Mouse (Mus musculus) MEL (cell line): ENCODE measurements around the gene Ublcp1. TPM values are rescaled to one million over a fixed set of nuclear protein-coding genes. Genes with fewer than 3 reads are reported as not detected.

ENCODE experiments used
- DNase-seq: peaks from one replicate; pipeline ENCODE4 v3.0.0; 2011; ENCODE audit warnings: low read depth, low spot score
- H3K27ac ChIP-seq: 2 replicates; pipeline ENCODE4 v1.5.1; 2012; ENCODE audit warnings: low read depth, mild to moderate bottlenecking, control low read depth, low read length, moderate library complexity; ENCODE audit not compliant: control insufficient read depth
- H3K27me3 ChIP-seq, 2 experiments: fragments of 150-350 bp in 1 of 2; sonication (generic) in 1 of 2; 2 replicates each; pipeline ENCODE4 v1.6.1; 2012; ENCODE audit warnings: low read length in 2 of 2, mild to moderate bottlenecking in 2 of 2, improper control_type of control experiment in 1 of 2, moderate library complexity in 1 of 2; ENCODE audit not compliant: insufficient read depth in 2 of 2, control insufficient read depth in 1 of 2
- H3K36me3 ChIP-seq, 2 experiments: 2 replicates each; pipeline ENCODE4 v1.6.1; 2012 to 2014; ENCODE audit warnings: low read length in 2 of 2, improper control_type of control experiment in 1 of 2, inconsistent platforms in 1 of 2, mild to moderate bottlenecking in 1 of 2; ENCODE audit not compliant: insufficient read depth in 2 of 2, control insufficient read depth in 1 of 2
- H3K4me1 ChIP-seq, 2 experiments: fragments of 150-350 bp in 1 of 2; sonication (generic) in 1 of 2; 2 replicates each; pipeline ENCODE4 v1.6.1; 2012; ENCODE audit warnings: low read length in 2 of 2, improper control_type of control experiment in 1 of 2, mild to moderate bottlenecking in 1 of 2; ENCODE audit not compliant: insufficient read depth in 2 of 2, control insufficient read depth in 1 of 2
- H3K4me3 ChIP-seq, 2 experiments: fragments of 150-350 bp in 1 of 2; sonication (generic) in 1 of 2; 2 replicates each; pipeline ENCODE4 v1.5.1; 2012; ENCODE audit warnings: low read depth in 2 of 2, low read length in 2 of 2, mild to moderate bottlenecking in 2 of 2, moderate library complexity in 2 of 2, control low read depth in 1 of 2, improper control_type of control experiment in 1 of 2; ENCODE audit not compliant: control insufficient read depth in 1 of 2, insufficient read depth in 1 of 2
- H3K79me2 ChIP-seq: 2 replicates; pipeline ENCODE4 v1.6.1; 2012; ENCODE audit warnings: mild to moderate bottlenecking, low read length, moderate library complexity; ENCODE audit not compliant: control insufficient read depth, poor library complexity, insufficient read depth
- H3K9ac ChIP-seq: 2 replicates; pipeline ENCODE4 v1.6.1; 2012; ENCODE audit warnings: low read depth, mild to moderate bottlenecking, control low read depth, low read length, moderate library complexity; ENCODE audit not compliant: control insufficient read depth, poor library complexity, severe bottlenecking
- H3K9me3 ChIP-seq: fragments of 150-350 bp; sonication (generic); replicated peaks from 2 replicates; pipeline ENCODE4 v1.6.1; 2012; ENCODE audit warnings: mild to moderate bottlenecking, low read length, improper control_type of control experiment, moderate library complexity; ENCODE audit not compliant: insufficient read depth
- BHLHE40 ChIP-seq: IDR thresholded peaks from 2 replicates; pipeline ENCODE4 v1.6.1; 2012; ENCODE audit warnings: low read depth, mild to moderate bottlenecking, inconsistent platforms, low read length, improper control_type of control experiment, borderline replicate concordance
- CHD1 ChIP-seq: IDR thresholded peaks from 2 replicates; pipeline ENCODE4 v1.6.1; 2012; ENCODE audit warnings: low read depth, mild to moderate bottlenecking, inconsistent platforms, low read length, improper control_type of control experiment
- CHD2 ChIP-seq: IDR thresholded peaks from 2 replicates; pipeline ENCODE4 v1.6.1; 2011; ENCODE audit warnings: low read length, improper control_type of control experiment
- CTCF ChIP-seq, 3 experiments: IDR thresholded peaks in 2 of 3; conservative IDR thresholded peaks in 1 of 3; 2 replicates each; pipeline ENCODE4 v1.5.1; 2011 to 2012; ENCODE audit warnings: low read length in 3 of 3, low read depth in 2 of 3, mild to moderate bottlenecking in 2 of 3, improper control_type of control experiment in 1 of 3, inconsistent platforms in 1 of 3, mixed read lengths in 1 of 3, moderate library complexity in 1 of 3; ENCODE audit not compliant: control insufficient read depth in 1 of 3, insufficient read depth in 1 of 3, poor library complexity in 1 of 3, severe bottlenecking in 1 of 3
- E2F4 ChIP-seq: IDR thresholded peaks from 2 replicates; pipeline ENCODE4 v1.6.1; 2011; ENCODE audit warnings: low read depth, low read length, improper control_type of control experiment, borderline replicate concordance
- ELF1 ChIP-seq: IDR thresholded peaks from 2 replicates; pipeline ENCODE4 v1.6.1; 2014; ENCODE audit warnings: low read depth, mild to moderate bottlenecking, inconsistent platforms, low read length, improper control_type of control experiment, moderate library complexity
- EP300 ChIP-seq, 2 experiments: IDR thresholded peaks; 2 replicates each; pipeline ENCODE4 v1.6.1; 2011; ENCODE audit warnings: improper control_type of control experiment in 2 of 2, low read length in 2 of 2, low read depth in 1 of 2, mild to moderate bottlenecking in 1 of 2
- ETS1 ChIP-seq: IDR thresholded peaks from 2 replicates; pipeline ENCODE4 v1.6.1; 2012; ENCODE audit warnings: low read depth, mild to moderate bottlenecking, inconsistent platforms, low read length, improper control_type of control experiment, moderate library complexity
- GATA1 ChIP-seq: IDR thresholded peaks from 2 replicates; pipeline ENCODE4 v1.6.1; 2011; ENCODE audit warnings: low read depth, low read length, improper control_type of control experiment
- HCFC1 ChIP-seq: IDR thresholded peaks from 2 replicates; pipeline ENCODE4 v1.6.1; 2012; ENCODE audit warnings: low read depth, mild to moderate bottlenecking, inconsistent platforms, low read length, improper control_type of control experiment, moderate library complexity
- JUND ChIP-seq: IDR thresholded peaks from 2 replicates; pipeline ENCODE4 v1.6.1; 2011; ENCODE audit warnings: low read depth, mild to moderate bottlenecking, improper control_type of control experiment, low read length
- MAX ChIP-seq: IDR thresholded peaks from 2 replicates; pipeline ENCODE4 v1.6.1; 2011; ENCODE audit warnings: low read length, improper control_type of control experiment
- MAZ ChIP-seq: IDR thresholded peaks from 2 replicates; pipeline ENCODE4 v1.6.1; 2012; ENCODE audit warnings: low read depth, mild to moderate bottlenecking, inconsistent platforms, low read length, improper control_type of control experiment
- MYC ChIP-seq: IDR thresholded peaks from 2 replicates; pipeline ENCODE4 v1.6.1; 2011; ENCODE audit warnings: low read depth, mild to moderate bottlenecking, low read length, improper control_type of control experiment, moderate library complexity
- NELFE ChIP-seq: IDR thresholded peaks from 2 replicates; pipeline ENCODE4 v1.6.1; 2011; ENCODE audit warnings: low read depth, low read length, improper control_type of control experiment
- POLR2A ChIP-seq, 2 experiments: IDR thresholded peaks; 2 replicates each; pipeline ENCODE4 v1.6.1; 2011 to 2012; ENCODE audit warnings: low read length in 2 of 2, mild to moderate bottlenecking in 2 of 2, control low read depth in 1 of 2, improper control_type of control experiment in 1 of 2, low read depth in 1 of 2, moderate library complexity in 1 of 2; ENCODE audit not compliant: control insufficient read depth in 1 of 2, insufficient read depth in 1 of 2, poor library complexity in 1 of 2
- POLR2AphosphoS2 ChIP-seq: IDR thresholded peaks from 2 replicates; pipeline ENCODE4 v1.6.1; 2011; ENCODE audit warnings: low read length, improper control_type of control experiment
- POLR2AphosphoS5 ChIP-seq: IDR thresholded peaks from 2 replicates; pipeline ENCODE4 v1.6.1; 2012; ENCODE audit warnings: low read depth, borderline replicate concordance, mild to moderate bottlenecking, inconsistent platforms, low read length, moderate library complexity, mixed read lengths
- RAD21 ChIP-seq: IDR thresholded peaks from 2 replicates; pipeline ENCODE4 v1.6.1; 2011; ENCODE audit warnings: mild to moderate bottlenecking, low read depth, low read length, improper control_type of control experiment
- SIN3A ChIP-seq: IDR thresholded peaks from 2 replicates; pipeline ENCODE4 v1.6.1; 2012; ENCODE audit warnings: low read length, improper control_type of control experiment, inconsistent platforms
- SMC3 ChIP-seq: IDR thresholded peaks from 2 replicates; pipeline ENCODE4 v1.6.1; 2011; ENCODE audit warnings: low read depth, low read length, improper control_type of control experiment
- TAL1 ChIP-seq: IDR thresholded peaks from 2 replicates; pipeline ENCODE4 v1.6.1; 2012; ENCODE audit warnings: mild to moderate bottlenecking, inconsistent platforms, low read length, moderate library complexity, mixed read lengths
- TCF12 ChIP-seq: IDR thresholded peaks from 2 replicates; pipeline ENCODE4 v1.6.1; 2014; ENCODE audit warnings: low read depth, mild to moderate bottlenecking, inconsistent platforms, low read length, improper control_type of control experiment, moderate library complexity
- UBTF ChIP-seq: IDR thresholded peaks from 2 replicates; pipeline ENCODE4 v1.6.1; 2012; ENCODE audit warnings: low read depth, mild to moderate bottlenecking, inconsistent platforms, low read length, improper control_type of control experiment, moderate library complexity, borderline replicate concordance; ENCODE audit not compliant: insufficient read depth
- USF1 ChIP-seq: IDR thresholded peaks from 2 replicates; pipeline ENCODE4 v1.6.1; 2014; ENCODE audit warnings: low read depth, mild to moderate bottlenecking, inconsistent platforms, low read length, improper control_type of control experiment, moderate library complexity
- ZC3H11A ChIP-seq: IDR thresholded peaks from 2 replicates; pipeline ENCODE4 v1.6.1; 2012; ENCODE audit warnings: low read depth, mild to moderate bottlenecking, inconsistent platforms, low read length, improper control_type of control experiment
- ZKSCAN1 ChIP-seq: IDR thresholded peaks from 2 replicates; pipeline ENCODE4 v1.6.1; 2012; ENCODE audit warnings: low read depth, mild to moderate bottlenecking, inconsistent platforms, low read length, improper control_type of control experiment, moderate library complexity
- ZNF384 ChIP-seq: IDR thresholded peaks from 2 replicates; pipeline ENCODE4 v1.6.1; 2012; ENCODE audit warnings: low read depth, mild to moderate bottlenecking, inconsistent platforms, low read length, improper control_type of control experiment
- polyA plus RNA-seq, 2 experiments: library from polyadenylated mRNA; stranded (reverse) in 1 of 2; unstranded in 1 of 2; fragments of >175 nt in 1 of 2; fragments of >200 nt in 1 of 2; gene quantifications; 2 replicates each; pipeline versions ENCODE4 v1.2.1 to v1.2.4; 2012; ENCODE audit warnings: low replicate concordance in 2 of 2, low read depth in 1 of 2; ENCODE audit not compliant: insufficient read length in 2 of 2, insufficient read depth in 1 of 2, missing spikeins in 1 of 2
- total RNA-seq: library from RNA; depleted of rRNA; stranded (reverse); fragments of 300-350 nt; gene quantifications from 2 replicates; pipeline ENCODE4 v1.2.3, GENCODE M21; 2012

Gene Ublcp1
- total and polyA plus RNA-seq, 3 experiments = 21.1 to 22.2 TPM; not detected in 1

- Histone ChIP-seq H3K9me3 (no peaks in the 10 kb centered on the region), H3K27me3 (peaks cover 6 to 8% of the 10 kb centered on the region in 2 experiments; a peak in 2 of 4 replicates), H3K4me3 (no peak overlapping the region), H3K27ac (no peak overlapping the region), H3K36me3 (no peaks in the 10 kb centered on the region), H3K79me2 (no peaks in the 10 kb centered on the region), H3K9ac (no peak overlapping the region)
- DNase-seq = no peak
- TF ChIP-seq CHD2 (no peak), HCFC1 (no peak), NELFE (no peak), SIN3A (no peak), USF1 (no peak), ETS1 (no peak), MYC (no peak), POLR2AphosphoS2 (no peak), UBTF (no peak), GATA1 (no peak), ZNF384 (no peak), EP300 (IDR thresholded peaks at IDR 0.05; ENCODE audit: low read depth in 1 of 2, low read length in 2 of 2) (no peak), JUND (no peak), ZKSCAN1 (no peak), SMC3 (no peak), BHLHE40 (no peak), TAL1 (no peak), E2F4 (no peak), POLR2A (IDR thresholded peaks at IDR 0.05; ENCODE audit: control insufficient read depth in 1 of 2, insufficient read depth in 1 of 2, low read depth in 1 of 2, low read length in 2 of 2, poor library complexity in 1 of 2) (no peak)
- TF ChIP-seq, all 39 proteins: peak for 0
- H3K4me1 ChIP-seq = no peaks in the 10 kb centered on the region
Observed at GRCm38 (mm10) chr11:44427951-44428350, 42.3 kb downstream of the Ublcp1 start.

- H3K4me1 ChIP-seq = no peaks in the 10 kb centered on the region
- H3K27ac ChIP-seq = no peak overlapping the region
- no peak overlapping the region for H3K4me3 ChIP-seq
- no peak overlapping the region for H3K9ac ChIP-seq
- TF ChIP-seq EP300 (IDR thresholded peaks at IDR 0.05; ENCODE audit: low read depth in 1 of 2, low read length in 2 of 2) = no peak
- no peak for TF ChIP-seq ZC3H11A
- TF ChIP-seq CTCF (IDR thresholded peaks at IDR 0.05 in 2 of 3, conservative IDR thresholded peaks at IDR 0.05 in 1 of 3; ENCODE audit: control insufficient read depth in 1 of 3, insufficient read depth in 1 of 3, low read depth in 2 of 3, low read length in 3 of 3, poor library complexity in 1 of 3, severe bottlenecking in 1 of 3) = no peak
- TF ChIP-seq MAZ = no peak
- TF ChIP-seq ZNF384 = no peak
- TF ChIP-seq JUND = no peak
- no peak for TF ChIP-seq POLR2AphosphoS2
- no peak for TF ChIP-seq RAD21
- TF ChIP-seq ELF1 = no peak
- no peak for TF ChIP-seq MAX
- no peak for TF ChIP-seq NELFE
- TF ChIP-seq CHD1 = no peak
- TF ChIP-seq TCF12 = no peak
- no peak for TF ChIP-seq POLR2AphosphoS5
- no peak for TF ChIP-seq E2F4
- no peak for TF ChIP-seq BHLHE40
- TF ChIP-seq POLR2A (IDR thresholded peaks at IDR 0.05; ENCODE audit: control insufficient read depth in 1 of 2, insufficient read depth in 1 of 2, low read depth in 1 of 2, low read length in 2 of 2, poor library complexity in 1 of 2) = no peak
- TF ChIP-seq UBTF = no peak
- TF ChIP-seq ZKSCAN1 = no peak
- TF ChIP-seq, all 39 proteins: peak for 0
- no peak for DNase-seq
- H3K36me3 ChIP-seq = no peaks in the 10 kb centered on the region
- peaks cover 6 to 8% of the 10 kb centered on the region in 2 experiments; a peak in 3 of 4 replicates for H3K27me3 ChIP-seq
- H3K79me2 ChIP-seq = no peaks in the 10 kb centered on the region
- no peaks in the 10 kb centered on the region for H3K9me3 ChIP-seq
Observed at GRCm38 (mm10) chr11:44425626-44426025, 44.7 kb downstream of the Ublcp1 start.
